Mouse (Mus musculus): ENCODE results near the gene Pycr2.
"Not testable (repeated sequence)": the region's sequence is repeated elsewhere in the genome, so short reads cannot be mapped to it uniquely, and the experiment has no call there.

The Pycr2 gene

DNA sequence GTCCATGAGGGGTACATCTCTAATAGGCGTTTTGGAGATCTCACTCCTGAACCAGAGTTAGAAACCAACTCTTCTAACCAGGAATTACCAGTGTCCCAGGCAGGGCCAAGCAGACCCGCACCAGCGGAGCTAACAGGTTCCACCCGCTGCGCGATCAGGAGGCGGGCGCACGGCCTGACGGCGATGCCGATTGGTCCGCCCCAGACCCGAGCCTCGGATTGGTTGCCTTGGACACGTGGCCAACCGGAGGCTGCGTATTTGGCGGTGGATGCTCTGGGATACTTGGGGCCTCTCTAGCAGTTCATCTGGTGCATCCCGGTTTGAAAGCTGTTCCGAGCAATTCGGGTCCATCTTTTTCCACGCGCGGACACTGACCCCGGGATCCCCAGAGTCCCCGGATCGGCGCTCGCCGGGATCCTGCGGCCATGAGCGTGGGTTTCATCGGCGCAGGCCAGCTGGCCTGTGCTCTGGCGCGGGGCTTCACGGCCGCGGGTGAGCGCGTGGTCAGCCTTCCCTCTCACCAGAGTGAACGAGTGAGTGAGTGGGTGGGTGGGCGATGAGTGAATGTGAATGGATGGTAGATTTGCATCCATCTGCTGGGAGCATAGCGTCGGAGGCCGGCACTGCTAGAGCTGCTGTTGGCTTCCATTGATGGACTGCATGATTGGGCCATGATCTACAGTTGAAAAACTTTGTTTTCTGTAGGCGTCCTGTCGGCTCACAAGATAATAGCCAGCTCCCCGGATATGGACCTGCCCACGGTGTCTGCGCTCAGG is at the start of gene Pycr2:
TSS of gene Pycr2 (plus strand) at position 255 of the 776 bp plus-strand sequence.
- DNase-seq (ENCODE audit: low spot score): peak; percentile 89

DNA sequence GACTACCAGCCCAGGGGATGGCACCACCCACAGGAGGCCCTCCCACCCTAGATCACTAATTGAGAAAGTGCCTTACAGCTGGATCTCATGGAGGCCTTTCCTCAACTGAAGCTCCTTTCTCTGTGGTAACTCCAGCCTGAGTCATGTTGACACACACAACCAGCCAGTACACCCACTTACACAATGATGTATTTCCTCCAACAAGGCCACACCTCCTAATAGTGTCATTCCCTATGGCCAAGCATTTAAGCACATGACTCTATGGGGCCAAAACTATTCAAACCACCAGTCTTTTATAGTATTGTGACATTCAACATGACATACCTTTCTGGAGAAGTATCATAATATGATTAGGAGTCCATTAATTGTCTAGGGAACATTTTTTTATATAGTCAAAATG is 45.3 kb upstream of the Pycr2 start:
- DNase-seq (ENCODE audit: low spot score): no peak

- no peak for DNase-seq (ENCODE audit: low spot score)
Measured at GRCm38 (mm10) chr1:180860030-180860429, 44.1 kb upstream of the Pycr2 start.

- DNase-seq (ENCODE audit: low spot score): peak; percentile 17
Measured at GRCm38 (mm10) chr1:180863606-180864005, 40.5 kb upstream of the Pycr2 start.

DNA sequence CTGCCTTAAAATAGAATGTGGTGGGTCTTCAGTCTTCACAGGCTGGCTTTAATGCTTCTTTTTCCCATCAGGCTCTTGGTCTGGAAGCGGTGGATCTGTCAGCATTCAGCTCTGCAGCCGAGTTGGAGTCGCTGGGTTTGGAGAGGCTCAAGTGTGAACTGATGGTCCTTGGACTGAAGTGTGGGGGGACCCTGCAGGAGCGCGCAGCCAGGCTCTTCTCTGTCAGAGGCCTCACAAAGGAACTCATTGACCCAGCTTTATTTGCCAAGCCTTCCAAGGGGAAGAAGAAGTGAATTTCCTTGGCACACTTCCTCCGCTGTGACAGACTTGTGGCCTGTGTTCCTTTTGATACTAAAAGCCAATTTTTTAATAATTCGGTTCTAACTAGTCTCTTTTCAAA is 38.1 kb upstream of the Pycr2 start:
- DNase-seq (ENCODE audit: low spot score): no peak

- no peak for DNase-seq (ENCODE audit: low spot score)
Measured at GRCm38 (mm10) chr1:180870122-180870650, 33.9 kb upstream of the Pycr2 start.

- DNase-seq (ENCODE audit: low spot score): no peak
Measured at GRCm38 (mm10) chr1:180873861-180874484, 30.1 kb upstream of the Pycr2 start.

- DNase-seq (ENCODE audit: low spot score): no peak
Measured at GRCm38 (mm10) chr1:180874615-180875014, 29.5 kb upstream of the Pycr2 start.

DNA sequence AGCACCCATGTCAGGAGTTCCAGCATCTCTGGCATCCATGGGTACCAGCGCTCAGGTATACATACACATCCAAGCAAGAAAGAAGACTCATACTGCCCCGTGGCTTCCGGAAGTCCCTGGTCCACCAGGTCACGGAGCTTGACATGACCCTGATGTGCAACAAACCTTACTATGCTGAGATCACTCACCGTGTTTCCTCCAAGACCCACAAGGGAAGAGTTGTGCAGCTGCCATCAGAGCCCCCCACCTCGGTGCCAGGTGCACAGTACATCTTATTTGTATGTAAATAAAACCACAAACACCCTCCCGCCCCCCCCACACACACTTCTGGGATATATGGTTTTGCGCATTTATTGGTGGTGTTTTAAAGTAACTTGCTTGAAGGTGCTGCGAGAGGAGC is 29.0 kb upstream of the Pycr2 start:
- no peak for DNase-seq (ENCODE audit: low spot score)

- no peak for DNase-seq (ENCODE audit: low spot score)
Measured at GRCm38 (mm10) chr1:180877466-180877865, 26.6 kb upstream of the Pycr2 start.

DNA sequence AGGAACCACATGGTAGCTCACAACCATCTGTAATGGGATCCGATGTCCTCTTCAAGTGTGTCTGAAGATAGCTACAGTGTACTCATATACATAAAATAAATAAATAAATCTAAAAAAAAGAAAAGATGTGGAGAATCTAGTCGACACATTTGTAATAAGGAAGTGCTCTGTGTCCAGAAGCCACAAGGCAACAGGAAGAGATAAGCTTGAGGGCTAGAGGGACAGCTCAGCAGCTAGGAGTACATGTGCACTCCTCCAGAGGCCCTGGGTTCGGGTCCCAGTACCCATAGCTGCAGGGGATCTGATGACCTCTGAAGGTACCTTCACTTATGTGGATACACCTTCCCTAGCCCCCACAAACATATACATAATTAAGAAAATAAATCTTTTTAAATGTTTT is 22.3 kb upstream of the Pycr2 start:
- DNase-seq (ENCODE audit: low spot score): no peak

- DNase-seq (ENCODE audit: low spot score): no peak
Measured at GRCm38 (mm10) chr1:180883731-180884130, 20.4 kb upstream of the Pycr2 start.

DNA sequence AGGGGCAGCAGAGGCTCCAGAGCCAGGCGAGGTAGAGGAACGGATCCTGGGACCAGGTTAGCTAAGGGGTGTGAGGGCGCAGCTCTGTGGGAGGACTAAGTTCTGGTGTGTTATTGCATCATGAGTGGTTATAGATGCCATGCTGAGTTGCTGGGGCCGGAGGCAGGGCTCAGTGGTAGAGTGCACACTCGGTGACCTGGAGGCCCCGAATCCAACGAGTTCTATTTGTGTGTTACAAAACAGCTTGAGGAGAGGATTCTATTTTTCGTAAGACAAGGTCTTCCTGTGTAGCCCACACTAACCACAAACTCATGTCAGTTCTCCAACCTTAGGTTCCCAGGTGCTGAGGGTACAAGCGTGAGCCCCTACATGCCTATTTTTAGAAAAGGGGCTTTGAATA is 19.6 kb upstream of the Pycr2 start:
- no peak for DNase-seq (ENCODE audit: low spot score)

- no peak for DNase-seq (ENCODE audit: low spot score)
Measured at GRCm38 (mm10) chr1:180888556-180889042, 15.5 kb upstream of the Pycr2 start.

GRCm38 (mm10) chr1:180889172-180889571 is 14.9 kb upstream of the Pycr2 start:
- no peak for DNase-seq (ENCODE audit: low spot score)

GRCm38 (mm10) chr1:180889841-180890240 is 14.3 kb upstream of the Pycr2 start:
- no peak for DNase-seq (ENCODE audit: low spot score)

- no peak for DNase-seq (ENCODE audit: low spot score)
Measured at GRCm38 (mm10) chr1:180892808-180893207, 11.3 kb upstream of the Pycr2 start, which contains the start of gene Lefty2. Gene Lefty2 (plus strand): TSS chr1:180893108.

DNA sequence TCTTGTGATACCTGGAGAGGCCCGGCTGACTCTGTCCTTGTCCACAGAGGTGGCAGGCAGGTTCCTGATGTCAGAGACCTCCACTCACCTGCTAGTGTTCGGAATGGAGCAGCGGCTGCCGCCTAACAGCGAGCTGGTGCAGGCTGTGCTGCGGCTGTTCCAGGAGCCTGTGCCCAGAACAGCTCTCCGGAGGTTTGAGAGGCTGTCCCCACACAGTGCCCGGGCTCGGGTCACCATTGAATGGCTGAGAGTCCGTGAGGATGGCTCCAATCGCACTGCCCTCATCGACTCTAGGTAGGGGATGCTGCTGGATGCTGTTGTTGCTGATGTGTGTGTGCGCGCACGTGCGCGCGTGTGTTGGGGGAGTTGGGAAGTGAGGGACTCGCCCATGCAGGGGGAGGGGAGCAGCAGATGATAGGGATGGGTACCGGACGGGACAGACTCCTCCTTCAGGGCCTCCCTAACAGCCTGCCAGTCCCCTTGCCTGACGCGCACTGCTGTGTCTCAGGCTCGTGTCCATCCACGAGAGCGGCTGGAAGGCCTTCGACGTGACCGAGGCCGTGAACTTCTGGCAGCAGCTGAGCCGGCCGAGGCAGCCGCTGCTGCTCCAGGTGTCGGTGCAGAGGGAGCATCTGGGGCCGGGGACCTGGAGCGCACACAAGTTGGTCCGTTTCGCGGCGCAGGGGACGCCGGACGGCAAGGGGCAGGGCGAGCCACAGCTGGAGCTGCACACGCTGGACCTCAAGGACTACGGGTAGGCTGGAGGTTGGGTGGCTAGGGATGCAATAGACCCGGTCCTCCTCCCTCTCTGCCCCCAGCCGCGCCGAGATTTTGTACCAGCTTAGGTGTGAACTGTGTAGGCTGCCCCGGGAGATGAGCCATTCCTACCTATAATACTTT is 9.8 kb upstream of the Pycr2 start:
- not testable (repeated sequence) for DNase-seq (ENCODE audit: low spot score)

DNA sequence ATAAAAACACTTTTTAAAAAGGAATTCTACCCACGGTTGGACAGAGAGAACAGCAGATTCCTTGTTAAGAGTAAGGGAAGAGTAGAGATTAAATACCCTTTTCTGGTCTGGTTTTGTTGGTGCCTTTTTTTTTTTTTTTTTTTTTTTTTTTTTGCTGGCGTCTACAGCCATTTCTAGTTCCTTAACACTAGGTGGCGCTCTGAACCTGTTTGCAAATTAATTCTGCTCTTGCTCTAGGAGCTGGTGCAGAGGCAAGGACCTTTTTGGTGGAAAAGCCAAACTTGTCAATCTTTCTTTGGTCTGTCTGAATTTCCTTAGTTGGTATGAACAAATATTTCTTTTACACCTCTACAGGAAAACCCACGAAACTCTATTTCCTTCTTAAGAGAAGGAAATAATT is 3.0 kb upstream of the Pycr2 start:
- no peak for DNase-seq (ENCODE audit: low spot score)

GRCm38 (mm10) chr1:180902915-180903314 is 1.2 kb upstream of the Pycr2 start:
- no peak for DNase-seq (ENCODE audit: low spot score)

- DNase-seq (ENCODE audit: low spot score): no peak
Measured at GRCm38 (mm10) chr1:180903666-180904038, 441 bp upstream of the Pycr2 start.

DNA sequence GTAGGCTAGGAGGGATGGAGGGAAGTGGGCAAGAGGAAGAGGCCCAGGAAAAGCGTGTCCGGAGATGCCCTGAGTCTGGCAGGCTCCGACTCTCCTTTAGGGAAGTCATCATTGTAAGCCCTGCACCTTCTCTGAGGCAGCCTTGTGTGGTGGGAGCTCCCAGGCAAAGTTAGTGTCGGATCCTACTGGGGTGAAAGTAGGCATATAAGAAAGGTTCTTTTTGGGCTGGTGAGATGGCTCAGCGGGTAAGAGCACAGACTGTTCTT is 655 bp downstream of the Pycr2 start:
- DNase-seq (ENCODE audit: low spot score): no peak

GRCm38 (mm10) chr1:180905307-180905706 is 1.2 kb downstream of the Pycr2 start:
- DNase-seq (ENCODE audit: low spot score): no peak
